Mouse (Mus musculus): ENCODE data around the gene Bcl2l2. TPM values are rescaled to one million over a fixed set of nuclear protein-coding genes. Genes with fewer than 3 reads are reported as not detected.

Bcl2l2 gene
- polyA plus RNA-seq, 2 experiments, result 5.4 to 46.6 TPM

GRCm38 (mm10) chr14:54866936-54867335 lies 16.2 kb upstream of the Bcl2l2 start:
- no peak overlapping the region for H3K27ac ChIP-seq (replicated peaks; ENCODE audit: low read depth, low read length)
- no peak overlapping the region for H3K9ac ChIP-seq (ENCODE audit: low read depth, low read length, severe bottlenecking)
- ATAC-seq (ENCODE audit: low FRiP score, low read depth), result no peak
- TF ChIP-seq POLR2A (IDR thresholded peaks at IDR 0.05; ENCODE audit: borderline replicate concordance, extremely low read depth, insufficient read depth, insufficient read length), result no peak
- H3K9me3 ChIP-seq (ENCODE audit: control insufficient read depth, low read length), result no peaks in the 10 kb centered on the region
- no peak for DNase-seq (ENCODE audit: low spot score)
- 61% methylated on average over 5 of the region's 5 CpGs for WGBS
- no peak overlapping the region for H3K4me3 ChIP-seq (replicated peaks; ENCODE audit: low read length)
- H3K36me3 ChIP-seq (ENCODE audit: control insufficient read depth, insufficient read depth, low read length), result no peaks in the 10 kb centered on the region
- no peaks in the 10 kb centered on the region; the same call in 1 of the 2 replicates for H3K4me1 ChIP-seq (ENCODE audit: control insufficient read depth, insufficient read depth, low read length)
- H3K4me2 ChIP-seq (replicated peaks; ENCODE audit: low read depth, low read length, severe bottlenecking), result no peak overlapping the region
- no peaks in the 10 kb centered on the region for H3K27me3 ChIP-seq (ENCODE audit: control insufficient read depth, insufficient read depth, low read length)

GRCm38 (mm10) chr14:54868026-54868425 lies 15.2 kb upstream of the Bcl2l2 start:
- Histone ChIP-seq H3K27me3 (ENCODE audit: control insufficient read depth, insufficient read depth, low read length) (no peaks in the 10 kb centered on the region), H3K36me3 (ENCODE audit: control insufficient read depth, insufficient read depth, low read length) (no peaks in the 10 kb centered on the region), H3K4me2 (replicated peaks; ENCODE audit: low read depth, low read length, severe bottlenecking) (no peak overlapping the region), H3K27ac (replicated peaks; ENCODE audit: low read depth, low read length) (no peak overlapping the region), H3K9me3 (ENCODE audit: control insufficient read depth, low read length) (no peaks in the 10 kb centered on the region), H3K4me1 (ENCODE audit: control insufficient read depth, insufficient read depth, low read length) (no peaks in the 10 kb centered on the region; the same call in 1 of the 2 replicates), H3K4me3 (replicated peaks; ENCODE audit: low read length) (no peak overlapping the region), H3K9ac (ENCODE audit: low read depth, low read length, severe bottlenecking) (no peak overlapping the region)
- WGBS, result 78% methylated on average over 4 of the region's 4 CpGs
- no peak for ATAC-seq (ENCODE audit: low FRiP score, low read depth)
- no peak for TF ChIP-seq POLR2A (IDR thresholded peaks at IDR 0.05; ENCODE audit: borderline replicate concordance, extremely low read depth, insufficient read depth, insufficient read length)
- DNase-seq (ENCODE audit: low spot score), result no peak

GRCm38 (mm10) chr14:54870861-54871260 lies 12.3 kb upstream of the Bcl2l2 start, which contains the start of gene Homez:
Gene Homez (minus strand): TSS chr14:54870961.
- 85% methylated on average over 5 of the region's 5 CpGs for WGBS
- Histone ChIP-seq H3K9me3 (ENCODE audit: control insufficient read depth, low read length) (no peaks in the 10 kb centered on the region), H3K36me3 (ENCODE audit: control insufficient read depth, insufficient read depth, low read length) (no peaks in the 10 kb centered on the region), H3K4me1 (ENCODE audit: control insufficient read depth, insufficient read depth, low read length) (peaks cover 3% of the 10 kb centered on the region; the same call in 1 of the 2 replicates), H3K27ac (replicated peaks; ENCODE audit: low read depth, low read length) (no peak within 1 kb of the TSS), H3K4me3 (replicated peaks; ENCODE audit: low read length) (no peak within 1 kb of the TSS), H3K27me3 (ENCODE audit: control insufficient read depth, insufficient read depth, low read length) (0 out of 2 replicates have a peak, but pooled peaks cover 5% of the 10 kb centered on the region), H3K9ac (ENCODE audit: low read depth, low read length, severe bottlenecking) (no peak within 1 kb of the TSS), H3K4me2 (replicated peaks; ENCODE audit: low read depth, low read length, severe bottlenecking) (no peak within 1 kb of the TSS)
- no peak for ATAC-seq (ENCODE audit: low FRiP score, low read depth)
- DNase-seq (ENCODE audit: low spot score), result no peak
- TF ChIP-seq POLR2A (IDR thresholded peaks at IDR 0.05; ENCODE audit: borderline replicate concordance, extremely low read depth, insufficient read depth, insufficient read length), result no peak

GRCm38 (mm10) chr14:54874165-54874564 lies 9.0 kb upstream of the Bcl2l2 start:
- peaks cover 5% of the 10 kb centered on the region; the same call in 1 of the 2 replicates for H3K4me1 ChIP-seq (ENCODE audit: control insufficient read depth, insufficient read depth, low read length)
- H3K27ac ChIP-seq (replicated peaks; ENCODE audit: low read depth, low read length), result no peak overlapping the region
- H3K4me2 ChIP-seq (replicated peaks; ENCODE audit: low read depth, low read length, severe bottlenecking), result no peak overlapping the region
- 69% methylated on average over 3 of the region's 3 CpGs for WGBS
- no peaks in the 10 kb centered on the region for H3K36me3 ChIP-seq (ENCODE audit: control insufficient read depth, insufficient read depth, low read length)
- ATAC-seq (ENCODE audit: low FRiP score, low read depth), result no peak
- H3K27me3 ChIP-seq (ENCODE audit: control insufficient read depth, insufficient read depth, low read length), result peaks cover 23% of the 10 kb centered on the region; the same call in 1 of the 2 replicates
- H3K9ac ChIP-seq (ENCODE audit: low read depth, low read length, severe bottlenecking), result no peak overlapping the region
- H3K9me3 ChIP-seq (ENCODE audit: control insufficient read depth, low read length), result no peaks in the 10 kb centered on the region
- H3K4me3 ChIP-seq (replicated peaks; ENCODE audit: low read length), result no peak overlapping the region
- TF ChIP-seq POLR2A (IDR thresholded peaks at IDR 0.05; ENCODE audit: borderline replicate concordance, extremely low read depth, insufficient read depth, insufficient read length), result no peak
- no peak for DNase-seq (ENCODE audit: low spot score)

- H3K4me3 ChIP-seq (replicated peaks; ENCODE audit: low read length), result peak overlapping the region; percentile 72
- no peaks in the 10 kb centered on the region for H3K36me3 ChIP-seq (ENCODE audit: control insufficient read depth, insufficient read depth, low read length)
- peaks cover 23% of the 10 kb centered on the region; the same call in 1 of the 2 replicates for H3K27me3 ChIP-seq (ENCODE audit: control insufficient read depth, insufficient read depth, low read length)
- ATAC-seq (ENCODE audit: low FRiP score, low read depth) (peak; percentile 31; the same call in 1 of the 2 replicates), DNase-seq (ENCODE audit: low spot score) (no peak)
- no peaks in the 10 kb centered on the region for H3K9me3 ChIP-seq (ENCODE audit: control insufficient read depth, low read length)
- H3K9ac ChIP-seq (ENCODE audit: low read depth, low read length, severe bottlenecking), result peak overlapping the region; percentile 71
- no peak for TF ChIP-seq POLR2A (IDR thresholded peaks at IDR 0.05; ENCODE audit: borderline replicate concordance, extremely low read depth, insufficient read depth, insufficient read length)
- 0 out of 2 replicates have a peak overlapping the region, but pooled peaks have one; percentile 38 for H3K27ac ChIP-seq (replicated peaks; ENCODE audit: low read depth, low read length)
- peaks cover 5% of the 10 kb centered on the region; the same call in 1 of the 2 replicates for H3K4me1 ChIP-seq (ENCODE audit: control insufficient read depth, insufficient read depth, low read length)
- H3K4me2 ChIP-seq (replicated peaks; ENCODE audit: low read depth, low read length, severe bottlenecking), result peak overlapping the region; percentile 98
- 2% methylated on average over 36 of the region's 36 CpGs for WGBS
Measured at GRCm38 (mm10) chr14:54875844-54876538, 7.2 kb upstream of the Bcl2l2 start.

Data from limb, embryonic 14.5 days (tissue).